Mouse (Mus musculus): ENCODE measurements around the gene Fbxo42. TPM values are rescaled to one million over a fixed set of nuclear protein-coding genes. Genes with fewer than 3 reads are reported as not detected.

The Fbxo42 gene
- polyA plus RNA-seq (2014; fragmentation: Nextera tagmentation; extraction: Ambion mirVana), result 28.3 and 31.7 TPM in 2 replicates

- Histone ChIP-seq H3K36me3 (ENCODE audit: control insufficient read depth, insufficient read depth, low read length) (no peaks in the 10 kb centered on the region), H3K4me3 (ENCODE audit: low read depth, low read length) (peak within 1 kb of the TSS; percentile 98), H3K4me2 (ENCODE audit: low read depth, low read length) (peak within 1 kb of the TSS; percentile 55), H3K27me3 (ENCODE audit: control insufficient read depth, insufficient read depth, low read length) (no peaks in the 10 kb centered on the region), H3K27ac (ENCODE audit: low read depth, low read length) (peak within 1 kb of the TSS; percentile 89), H3K4me1 (ENCODE audit: control insufficient read depth, insufficient read depth, low read length) (peaks cover 19% of the 10 kb centered on the region), H3K9me3 (ENCODE audit: control insufficient read depth, low read length) (no peaks in the 10 kb centered on the region), H3K9ac (replicated peaks; ENCODE audit: low read depth, low read length) (peak within 1 kb of the TSS; percentile 96)
- ATAC-seq (ENCODE audit: low read depth), result peak; percentile 83
- 9% methylated on average over 58 of the region's 58 CpGs for WGBS
These were observed at the start of gene Fbxo42 for GRCm38 (mm10) chr4:141147112-141148008. Gene Fbxo42 (plus strand): TSS chr4:141147913.

GRCm38 (mm10) chr4:141098935-141099334, 48.8 kb upstream of the Fbxo42 start:
- no peak overlapping the region for H3K27ac ChIP-seq (ENCODE audit: low read depth, low read length)
- H3K4me3 ChIP-seq (ENCODE audit: low read depth, low read length), result no peak overlapping the region
- H3K36me3 ChIP-seq (ENCODE audit: control insufficient read depth, insufficient read depth, low read length), result no peaks in the 10 kb centered on the region
- no peak overlapping the region for H3K4me2 ChIP-seq (ENCODE audit: low read depth, low read length)
- no peaks in the 10 kb centered on the region for H3K27me3 ChIP-seq (ENCODE audit: control insufficient read depth, insufficient read depth, low read length)
- H3K4me1 ChIP-seq (ENCODE audit: control insufficient read depth, insufficient read depth, low read length), result no peaks in the 10 kb centered on the region
- no peak for ATAC-seq (ENCODE audit: low read depth)
- 82% methylated on average over 4 of the region's 4 CpGs for WGBS
- H3K9ac ChIP-seq (replicated peaks; ENCODE audit: low read depth, low read length), result no peak overlapping the region
- H3K9me3 ChIP-seq (ENCODE audit: control insufficient read depth, low read length), result no peaks in the 10 kb centered on the region

GRCm38 (mm10) chr4:141099956-141100355, 47.8 kb upstream of the Fbxo42 start:
- Histone ChIP-seq H3K36me3 (ENCODE audit: control insufficient read depth, insufficient read depth, low read length) (no peaks in the 10 kb centered on the region), H3K4me2 (ENCODE audit: low read depth, low read length) (no peak overlapping the region), H3K4me1 (ENCODE audit: control insufficient read depth, insufficient read depth, low read length) (no peaks in the 10 kb centered on the region), H3K4me3 (ENCODE audit: low read depth, low read length) (no peak overlapping the region), H3K9me3 (ENCODE audit: control insufficient read depth, low read length) (no peaks in the 10 kb centered on the region), H3K27me3 (ENCODE audit: control insufficient read depth, insufficient read depth, low read length) (no peaks in the 10 kb centered on the region), H3K9ac (replicated peaks; ENCODE audit: low read depth, low read length) (no peak overlapping the region), H3K27ac (ENCODE audit: low read depth, low read length) (no peak overlapping the region)
- 75% methylated on average over 5 of the region's 5 CpGs for WGBS
- no peak for ATAC-seq (ENCODE audit: low read depth)

GRCm38 (mm10) chr4:141101291-141101690, 46.4 kb upstream of the Fbxo42 start:
- Histone ChIP-seq H3K27me3 (ENCODE audit: control insufficient read depth, insufficient read depth, low read length) (no peaks in the 10 kb centered on the region), H3K9me3 (ENCODE audit: control insufficient read depth, low read length) (no peaks in the 10 kb centered on the region), H3K4me1 (ENCODE audit: control insufficient read depth, insufficient read depth, low read length) (no peaks in the 10 kb centered on the region), H3K9ac (replicated peaks; ENCODE audit: low read depth, low read length) (no peak overlapping the region), H3K4me3 (ENCODE audit: low read depth, low read length) (no peak overlapping the region), H3K4me2 (ENCODE audit: low read depth, low read length) (no peak overlapping the region), H3K36me3 (ENCODE audit: control insufficient read depth, insufficient read depth, low read length) (no peaks in the 10 kb centered on the region), H3K27ac (ENCODE audit: low read depth, low read length) (no peak overlapping the region)
- no peak for ATAC-seq (ENCODE audit: low read depth)
- WGBS, result 92% methylated on average over 9 of the region's 9 CpGs

GRCm38 (mm10) chr4:141101855-141102254, 45.9 kb upstream of the Fbxo42 start:
- H3K4me1 ChIP-seq (ENCODE audit: control insufficient read depth, insufficient read depth, low read length), result no peaks in the 10 kb centered on the region
- no peak overlapping the region for H3K4me2 ChIP-seq (ENCODE audit: low read depth, low read length)
- no peaks in the 10 kb centered on the region for H3K36me3 ChIP-seq (ENCODE audit: control insufficient read depth, insufficient read depth, low read length)
- no peaks in the 10 kb centered on the region for H3K27me3 ChIP-seq (ENCODE audit: control insufficient read depth, insufficient read depth, low read length)
- no peak overlapping the region for H3K4me3 ChIP-seq (ENCODE audit: low read depth, low read length)
- ATAC-seq (ENCODE audit: low read depth), result no peak
- no peak overlapping the region for H3K9ac ChIP-seq (replicated peaks; ENCODE audit: low read depth, low read length)
- 74% methylated on average over 6 of the region's 6 CpGs for WGBS
- no peak overlapping the region for H3K27ac ChIP-seq (ENCODE audit: low read depth, low read length)
- no peaks in the 10 kb centered on the region for H3K9me3 ChIP-seq (ENCODE audit: control insufficient read depth, low read length)

GRCm38 (mm10) chr4:141106526-141107183, 41.1 kb upstream of the Fbxo42 start:
- Histone ChIP-seq H3K4me2 (ENCODE audit: low read depth, low read length) (no peak overlapping the region), H3K4me1 (ENCODE audit: control insufficient read depth, insufficient read depth, low read length) (no peaks in the 10 kb centered on the region), H3K27ac (ENCODE audit: low read depth, low read length) (no peak overlapping the region), H3K36me3 (ENCODE audit: control insufficient read depth, insufficient read depth, low read length) (no peaks in the 10 kb centered on the region), H3K9me3 (ENCODE audit: control insufficient read depth, low read length) (no peaks in the 10 kb centered on the region), H3K27me3 (ENCODE audit: control insufficient read depth, insufficient read depth, low read length) (no peaks in the 10 kb centered on the region), H3K9ac (replicated peaks; ENCODE audit: low read depth, low read length) (no peak overlapping the region), H3K4me3 (ENCODE audit: low read depth, low read length) (no peak overlapping the region)
- WGBS, result 82% methylated on average over 16 of the region's 16 CpGs
- ATAC-seq (ENCODE audit: low read depth), result no peak

- H3K4me3 ChIP-seq (ENCODE audit: low read depth, low read length), result no peak overlapping the region
- no peaks in the 10 kb centered on the region for H3K9me3 ChIP-seq (ENCODE audit: control insufficient read depth, low read length)
- H3K36me3 ChIP-seq (ENCODE audit: control insufficient read depth, insufficient read depth, low read length), result peaks cover 7% of the 10 kb centered on the region
- 45% methylated on average over 10 of the region's 10 CpGs for WGBS
- no peak overlapping the region for H3K4me2 ChIP-seq (ENCODE audit: low read depth, low read length)
- no peak overlapping the region for H3K27ac ChIP-seq (ENCODE audit: low read depth, low read length)
- no peaks in the 10 kb centered on the region for H3K4me1 ChIP-seq (ENCODE audit: control insufficient read depth, insufficient read depth, low read length)
- ATAC-seq (ENCODE audit: low read depth), result no peak
- no peak overlapping the region for H3K9ac ChIP-seq (replicated peaks; ENCODE audit: low read depth, low read length)
- H3K27me3 ChIP-seq (ENCODE audit: control insufficient read depth, insufficient read depth, low read length), result no peaks in the 10 kb centered on the region
These were observed 39.4 kb upstream of the Fbxo42 start for GRCm38 (mm10) chr4:141108196-141108732.

- Histone ChIP-seq H3K36me3 (ENCODE audit: control insufficient read depth, insufficient read depth, low read length) (peaks cover 39% of the 10 kb centered on the region), H3K27ac (ENCODE audit: low read depth, low read length) (no peak overlapping the region)
- ATAC-seq (ENCODE audit: low read depth), result no peak
These were observed 33.9 kb upstream of the Fbxo42 start for GRCm38 (mm10) chr4:141113831-141114230.

GRCm38 (mm10) chr4:141114521-141114981, 33.2 kb upstream of the Fbxo42 start:
- 84% methylated on average over 6 of the region's 6 CpGs for WGBS
- H3K4me3 ChIP-seq (ENCODE audit: low read depth, low read length), result no peak overlapping the region
- no peak overlapping the region for H3K4me2 ChIP-seq (ENCODE audit: low read depth, low read length)
- H3K27ac ChIP-seq (ENCODE audit: low read depth, low read length), result no peak overlapping the region; the same call in 1 of the 2 replicates
- no peak overlapping the region for H3K9ac ChIP-seq (replicated peaks; ENCODE audit: low read depth, low read length)
- ATAC-seq (ENCODE audit: low read depth), result no peak
- H3K36me3 ChIP-seq (ENCODE audit: control insufficient read depth, insufficient read depth, low read length), result peaks cover 39% of the 10 kb centered on the region
- H3K9me3 ChIP-seq (ENCODE audit: control insufficient read depth, low read length), result no peaks in the 10 kb centered on the region
- H3K4me1 ChIP-seq (ENCODE audit: control insufficient read depth, insufficient read depth, low read length), result no peaks in the 10 kb centered on the region
- H3K27me3 ChIP-seq (ENCODE audit: control insufficient read depth, insufficient read depth, low read length), result no peaks in the 10 kb centered on the region

More at GRCm38 (mm10) chr4:141113831-141114230, 33.9 kb upstream of the Fbxo42 start:
- Histone ChIP-seq H3K4me2 (ENCODE audit: low read depth, low read length) (no peak overlapping the region), H3K9me3 (ENCODE audit: control insufficient read depth, low read length) (no peaks in the 10 kb centered on the region), H3K4me1 (ENCODE audit: control insufficient read depth, insufficient read depth, low read length) (no peaks in the 10 kb centered on the region), H3K9ac (replicated peaks; ENCODE audit: low read depth, low read length) (no peak overlapping the region), H3K4me3 (ENCODE audit: low read depth, low read length) (no peak overlapping the region), H3K27me3 (ENCODE audit: control insufficient read depth, insufficient read depth, low read length) (no peaks in the 10 kb centered on the region)
- 81% methylated on average over 7 of the region's 7 CpGs for WGBS
